Mouse (Mus musculus): ENCODE data around the gene Chd4. TPM values are rescaled to one million over a fixed set of nuclear protein-coding genes. Genes with fewer than 3 reads are reported as not detected.

Chd4 gene
- polyA plus RNA-seq, 1 experiment from 2014 or later = 92.4 TPM

- no peak for DNase-seq
Observed at GRCm38 (mm10) chr6:125175469-125175868, 79.7 kb downstream of the Chd4 start.

DNA sequence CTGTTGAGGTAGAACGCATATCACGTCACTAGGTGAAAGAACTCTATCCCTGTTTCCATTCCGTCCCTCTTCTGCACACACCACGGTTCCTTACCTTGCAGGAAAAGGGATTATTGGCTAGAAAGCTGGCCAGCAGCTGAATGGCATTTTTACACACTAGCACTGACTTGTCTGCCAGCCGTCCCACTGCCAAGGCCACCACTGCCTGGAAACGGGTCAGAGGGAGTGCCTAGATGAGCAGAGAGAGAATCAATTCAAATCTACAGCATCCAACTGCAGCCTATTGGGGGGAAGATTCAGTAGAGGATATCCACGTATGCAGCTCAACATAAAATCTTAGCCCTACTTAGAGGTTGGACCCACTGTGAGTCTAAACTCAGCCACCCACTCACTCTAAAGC is 83.8 kb downstream of the Chd4 start:
- 92% methylated on average over 7 of the region's 7 CpGs for WGBS
- Histone ChIP-seq H3K9me3 (ENCODE audit: low read depth, low read length) (no peaks in the 10 kb centered on the region), H3K27me3 (ENCODE audit: insufficient read depth, low read length) (no peaks in the 10 kb centered on the region), H3K4me1 (ENCODE audit: insufficient read depth) (no peaks in the 10 kb centered on the region), H3K4me3 (ENCODE audit: low read depth, low read length) (no peak overlapping the region), H3K36me3 (ENCODE audit: insufficient read depth) (peaks cover 98% of the 10 kb centered on the region), H3K27ac (ENCODE audit: low read depth) (no peak overlapping the region), H3K4me2 (no peak overlapping the region), H3K9ac (no peak overlapping the region)
- TF ChIP-seq CTCF (IDR thresholded peaks at IDR 0.05; ENCODE audit: low read depth) = no peak
- DNase-seq (no peak), ATAC-seq (ENCODE audit: insufficient read depth) (no peak)

More at GRCm38 (mm10) chr6:125175469-125175868, 79.7 kb downstream of the Chd4 start:
- Histone ChIP-seq H3K27me3 (ENCODE audit: insufficient read depth, low read length) (no peaks in the 10 kb centered on the region), H3K36me3 (ENCODE audit: insufficient read depth) (peaks cover 100% of the 10 kb centered on the region), H3K4me3 (ENCODE audit: low read depth, low read length) (no peak overlapping the region), H3K27ac (ENCODE audit: low read depth) (no peak overlapping the region), H3K9ac (no peak overlapping the region), H3K4me2 (no peak overlapping the region), H3K4me1 (ENCODE audit: insufficient read depth) (no peaks in the 10 kb centered on the region), H3K9me3 (ENCODE audit: low read depth, low read length) (no peaks in the 10 kb centered on the region)
- no peak for TF ChIP-seq CTCF (IDR thresholded peaks at IDR 0.05; ENCODE audit: low read depth)
- WGBS = 86% methylated on average over 5 of the region's 5 CpGs
- ATAC-seq (ENCODE audit: insufficient read depth) = no peak

Small RNAs within 50 kb of the gene (microRNA-seq; reads per million reads assigned to microRNA genes)
- not detected for gene Mir7045 (ENCODE audit: borderline number of aligned reads)

Other genes with a start within 250 kb of the Chd4 start
- gene P3h3, start 238.2 kb upstream of the Chd4 start, polyA plus RNA-seq (2014; fragmentation: Nextera tagmentation; extraction: Ambion mirVana) = 29.5 and 34.3 TPM in 2 replicates
- 0.08 and 0.30 TPM in 2 replicates for gene Gpr162, start 232.0 kb upstream of the Chd4 start, polyA plus RNA-seq (2014; fragmentation: Nextera tagmentation; extraction: Ambion mirVana)
- gene Cd4, start 207.8 kb upstream of the Chd4 start, polyA plus RNA-seq (2014; fragmentation: Nextera tagmentation; extraction: Ambion mirVana) = 0.11 TPM in 1 of 2 replicates, not detected in the other
- 1.4 and 2.2 TPM in 2 replicates for gene Lag3, start 184.3 kb upstream of the Chd4 start, polyA plus RNA-seq (2014; fragmentation: Nextera tagmentation; extraction: Ambion mirVana)
- 377 and 442 TPM in 2 replicates for gene Ptms, start 175.9 kb upstream of the Chd4 start, polyA plus RNA-seq (2014; fragmentation: Nextera tagmentation; extraction: Ambion mirVana)
- 390 and 401 TPM in 2 replicates for gene Mlf2, start 164.6 kb upstream of the Chd4 start, polyA plus RNA-seq (2014; fragmentation: Nextera tagmentation; extraction: Ambion mirVana)
- 147 and 155 TPM in 2 replicates for gene Cops7a, start 130.4 kb upstream of the Chd4 start, polyA plus RNA-seq (2014; fragmentation: Nextera tagmentation; extraction: Ambion mirVana)
- 0.39 and 0.59 TPM in 2 replicates for gene Pianp, start 99.3 kb upstream of the Chd4 start, polyA plus RNA-seq (2014; fragmentation: Nextera tagmentation; extraction: Ambion mirVana)
- gene Zfp384, start 86.8 kb upstream of the Chd4 start, polyA plus RNA-seq (2014; fragmentation: Nextera tagmentation; extraction: Ambion mirVana) = 13.2 and 14.8 TPM in 2 replicates
- 97.9 and 101 TPM in 2 replicates for gene Ing4, start 56.2 kb upstream of the Chd4 start, polyA plus RNA-seq (2014; fragmentation: Nextera tagmentation; extraction: Ambion mirVana)
- 13.6 TPM in 2 replicates for gene Acrbp, start 46.3 kb upstream of the Chd4 start, polyA plus RNA-seq (2014; fragmentation: Nextera tagmentation; extraction: Ambion mirVana)
- 0.31 and 0.49 TPM in 2 replicates for gene Lpar5, start 28.1 kb upstream of the Chd4 start, polyA plus RNA-seq (2014; fragmentation: Nextera tagmentation; extraction: Ambion mirVana)
- gene Nop2, start 35.9 kb downstream of the Chd4 start, polyA plus RNA-seq (2014; fragmentation: Nextera tagmentation; extraction: Ambion mirVana) = 58.5 and 70.6 TPM in 2 replicates
- gene Iffo1, start 49.3 kb downstream of the Chd4 start, polyA plus RNA-seq (2014; fragmentation: Nextera tagmentation; extraction: Ambion mirVana) = 6.0 and 6.2 TPM in 2 replicates
- gene Gapdh, start 70.5 kb downstream of the Chd4 start, polyA plus RNA-seq (2014; fragmentation: Nextera tagmentation; extraction: Ambion mirVana) = 1,954 TPM in 2 replicates
- gene Ncapd2, start 95.7 kb downstream of the Chd4 start, polyA plus RNA-seq (2014; fragmentation: Nextera tagmentation; extraction: Ambion mirVana) = 151 and 167 TPM in 2 replicates
- 202 and 205 TPM in 2 replicates for gene Mrpl51, start 95.8 kb downstream of the Chd4 start, polyA plus RNA-seq (2014; fragmentation: Nextera tagmentation; extraction: Ambion mirVana)
- 2.4 and 2.6 TPM in 2 replicates for gene Vamp1, start 119.6 kb downstream of the Chd4 start, polyA plus RNA-seq (2014; fragmentation: Nextera tagmentation; extraction: Ambion mirVana)
- gene Tapbpl, start 135.9 kb downstream of the Chd4 start, polyA plus RNA-seq (2014; fragmentation: Nextera tagmentation; extraction: Ambion mirVana) = 4.3 and 5.4 TPM in 2 replicates
- gene Cd27, start 141.0 kb downstream of the Chd4 start, polyA plus RNA-seq (2014; fragmentation: Nextera tagmentation; extraction: Ambion mirVana) = 1.9 and 2.0 TPM in 2 replicates
- gene Tuba3a, start 190.1 kb downstream of the Chd4 start, polyA plus RNA-seq (2014; fragmentation: Nextera tagmentation; extraction: Ambion mirVana) = 0.24 and 0.32 TPM in 2 replicates
- 73.7 and 81.7 TPM in 2 replicates for gene Ltbr, start 217.9 kb downstream of the Chd4 start, polyA plus RNA-seq (2014; fragmentation: Nextera tagmentation; extraction: Ambion mirVana)
- 1.8 and 2.2 TPM in 2 replicates for gene Scnn1a, start 224.7 kb downstream of the Chd4 start, polyA plus RNA-seq (2014; fragmentation: Nextera tagmentation; extraction: Ambion mirVana)